Mouse (Mus musculus) thymus, postnatal 25 days (tissue): ENCODE results near the gene Fndc9.

Source experiments
- DNase-seq: peaks from one replicate; pipeline ENCODE4 v3.0.0; 2022

Gene Fndc9

GRCm38 (mm10) chr11:46278709-46279108 is 43.4 kb downstream of the Fndc9 start:
- no peak for DNase-seq

GRCm38 (mm10) chr11:46282612-46283011 is 47.3 kb downstream of the Fndc9 start:
- no peak for DNase-seq

- no peak for DNase-seq
These were observed 48.5 kb downstream of the Fndc9 start for GRCm38 (mm10) chr11:46283800-46284199.

GRCm38 (mm10) chr11:46286803-46287202 is 51.5 kb downstream of the Fndc9 start:
- DNase-seq, result no peak

DNA sequence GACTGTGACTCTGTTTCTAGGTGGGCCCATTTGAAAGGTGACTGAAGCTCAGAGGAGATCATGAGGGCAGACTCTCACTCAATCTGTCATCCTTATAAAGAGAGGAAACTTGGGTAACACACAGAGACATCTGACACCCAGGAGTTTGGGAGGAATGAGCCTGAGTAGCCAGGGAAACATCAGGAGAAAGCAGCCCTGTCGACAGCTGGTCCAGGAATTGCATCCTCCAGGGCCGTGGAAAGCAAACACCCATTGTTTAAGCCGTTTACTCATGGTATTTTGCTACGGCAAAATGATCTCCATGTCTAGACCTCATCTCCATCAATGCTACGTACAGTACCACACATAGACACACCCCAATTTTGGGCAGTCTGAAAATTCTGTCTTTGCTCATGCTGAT is 52.8 kb downstream of the Fndc9 start:
- no peak for DNase-seq

DNA sequence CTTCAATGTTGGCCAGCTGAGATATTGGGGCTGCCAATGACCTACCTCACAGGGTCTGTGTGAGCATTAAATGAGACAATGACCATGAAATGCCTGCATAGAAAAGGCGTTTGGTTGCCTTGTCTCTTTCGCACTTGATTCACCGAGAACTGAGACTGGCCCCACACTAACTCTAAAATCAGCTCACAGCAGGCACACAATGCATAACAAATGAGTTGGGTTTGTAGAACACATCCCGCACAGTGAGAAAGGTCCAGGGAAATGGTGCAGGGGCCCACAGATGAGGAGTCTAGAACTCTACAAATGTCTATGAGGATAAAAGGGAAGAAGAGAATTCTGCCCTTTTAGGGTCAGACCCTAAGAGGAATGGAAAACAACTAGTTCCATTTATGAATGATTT is 53.7 kb downstream of the Fndc9 start:
- no peak for DNase-seq
